8 mouse cellular contexts compared by ENCODE assay signal in genomic region chr1:39749664-39750063, GRCm38 (mm10). TPM values are rescaled to one million over a fixed set of nuclear protein-coding genes. Genes with fewer than 3 reads are reported as not detected.
DNase-seq lines count a peak whose midpoint lies in the region; ATAC-seq and TF ChIP-seq lines count a peak whose summit lies in the region.
"Had no signal": no experiment of that assay in that cellular context is flagged by ENCODE, and none has a peak within 500 bp of the region (broad histone marks: within the 10 kb centered on the region; RNA-seq: fewer than 3 reads in every experiment).

No protein-coding gene starts in this region.

- H3K9me3 ChIP-seq in hindbrain, embryonic 13.5 days = no peaks in the 10 kb centered on the region
- no peaks in the 10 kb centered on the region for H3K9me3 ChIP-seq in midbrain, embryonic 13.5 days
- H3K9me3 ChIP-seq: limb, embryonic 15.5 days had no signal

- H3K79me2 ChIP-seq in C2C12 (ENCODE audit: control insufficient read depth, insufficient read depth) = no peaks in the 10 kb centered on the region

- 0 out of 2 replicates have a peak, but pooled peaks have one; percentile 36 for ATAC-seq in hindbrain, embryonic 13.5 days (ENCODE audit: low FRiP score)
- 0 out of 2 replicates have a peak, but pooled peaks have one; percentile 34 for ATAC-seq in midbrain, embryonic 13.5 days
- no peak for ATAC-seq in megakaryocyte progenitor cell, adult 5-6 weeks (replicated peaks; ENCODE audit: poor library complexity)

- H3K4me3 ChIP-seq in C2C12 (ENCODE audit: insufficient read depth, poor library complexity, severe bottlenecking) = no peak overlapping the region
- H3K4me3 ChIP-seq in hindbrain, embryonic 13.5 days = no peak overlapping the region
- H3K4me3 ChIP-seq in midbrain, embryonic 13.5 days (replicated peaks) = no peak overlapping the region
- H3K4me3 ChIP-seq: limb, embryonic 15.5 days had no signal

- no peak overlapping the region for H3K9ac ChIP-seq in hindbrain, embryonic 13.5 days
- H3K9ac ChIP-seq in midbrain, embryonic 13.5 days (replicated peaks) = no peak overlapping the region
- H3K9ac ChIP-seq: limb, embryonic 15.5 days had no signal

- peak; percentile 54 for DNase-seq in Muller cell, postnatal 12 days (ENCODE audit: inconsistent ontology term)
- DNase-seq in layer of hippocampus, postnatal 14 days (ENCODE audit: low spot score in 2 of 2) = no peak
- DNase-seq in gastrocnemius, adult 18-20 months (ENCODE audit: low spot score) = no peak

- H3K4me1 ChIP-seq in hindbrain, embryonic 13.5 days (replicated peaks) = peaks cover 12% of the 10 kb centered on the region
- peaks cover 13% of the 10 kb centered on the region for H3K4me1 ChIP-seq in midbrain, embryonic 13.5 days (replicated peaks)

- 20% methylated on average over 3 of the region's 3 CpGs for WGBS in hindbrain, embryonic 13.5 days
- 14% methylated on average over 3 of the region's 3 CpGs for WGBS in midbrain, embryonic 13.5 days

- no peaks in the 10 kb centered on the region for H3K27me3 ChIP-seq in C2C12 (ENCODE audit: control insufficient read depth, insufficient read depth, insufficient read length)
- no peaks in the 10 kb centered on the region for H3K27me3 ChIP-seq in hindbrain, embryonic 13.5 days
- no peaks in the 10 kb centered on the region for H3K27me3 ChIP-seq in midbrain, embryonic 13.5 days
- H3K27me3 ChIP-seq: limb, embryonic 15.5 days had no signal

- no peak for TF ChIP-seq CTCF in C2C12 (IDR thresholded peaks at IDR 0.05; ENCODE audit: control insufficient read depth, insufficient read depth, insufficient read length)

- H3K4me2 ChIP-seq in hindbrain, embryonic 13.5 days = no peak overlapping the region
- H3K4me2 ChIP-seq in midbrain, embryonic 13.5 days (replicated peaks) = no peak overlapping the region
- H3K4me2 ChIP-seq: limb, embryonic 15.5 days had no signal

- H3K27ac ChIP-seq in hindbrain, embryonic 13.5 days = no peak overlapping the region
- peak overlapping the region; percentile 11; the same call in 1 of the 2 replicates for H3K27ac ChIP-seq in midbrain, embryonic 13.5 days
- H3K27ac ChIP-seq: limb, embryonic 15.5 days had no signal

- no peaks in the 10 kb centered on the region for H3K79me3 ChIP-seq in C2C12 (ENCODE audit: low read depth)

- no peaks in the 10 kb centered on the region for H3K36me3 ChIP-seq in C2C12 (ENCODE audit: control insufficient read depth, insufficient read depth)
- no peaks in the 10 kb centered on the region for H3K36me3 ChIP-seq in hindbrain, embryonic 13.5 days
- no peaks in the 10 kb centered on the region for H3K36me3 ChIP-seq in midbrain, embryonic 13.5 days
- H3K36me3 ChIP-seq: limb, embryonic 15.5 days had no signal

- H3ac ChIP-seq in C2C12 (ENCODE audit: control insufficient read depth, insufficient read length, low read depth) = no peak overlapping the region

TF ChIP-seq in C2C12, 6 proteins besides CTCF, POLR2A, EP300 and RAD21:
- TF ChIP-seq MAX (IDR thresholded peaks at IDR 0.05) (no peak), USF1 (IDR thresholded peaks at IDR 0.05; ENCODE audit: low read depth) (no peak), CEBPB (IDR thresholded peaks at IDR 0.05; ENCODE audit: low read depth) (no peak), MYOD1 (IDR thresholded peaks at IDR 0.05; ENCODE audit: control insufficient read depth, insufficient read length, low read depth) (peak; percentile 50)
TF ChIP-seq in C2C12: peak in this region for 1.

RNA-seq across cellular contexts. Expression of gene Rfx8, which starts 28.9 kb away (rescaled TPM):
- polyA plus RNA-seq in C2C12 (2012; fragmentation: generic; extraction: Trizol) = 0.02 TPM
- polyA plus RNA-seq in hindbrain, embryonic 13.5 days (2015; fragmentation: Nextera tagmentation; extraction: Ambion mirVana) = 0.26 and 0.49 TPM in 2 replicates
- 0.13 and 0.28 TPM in 2 replicates for polyA plus RNA-seq in midbrain, embryonic 13.5 days (2015; fragmentation: Nextera tagmentation; extraction: Ambion mirVana)
- 0.10 and 0.59 TPM in 2 replicates for total RNA-seq in megakaryocyte progenitor cell, adult 5-6 weeks (2015)
- 0.34 and 0.62 TPM in 2 replicates for total RNA-seq in megakaryocyte progenitor cell, adult 5-6 weeks (2017)
- under 1 TPM; 0.25 to 0.38 TPM for total RNA-seq in layer of hippocampus, postnatal 14 days (2021)
- total RNA-seq in gastrocnemius, adult 18-20 months (2021) = not detected

RNA-seq across cellular contexts. Expression of gene Gm3646, which starts 55.5 kb away (rescaled TPM):
- 0.22 TPM for polyA plus RNA-seq in C2C12 (2012; fragmentation: generic; extraction: Trizol)
- polyA plus RNA-seq in hindbrain, embryonic 13.5 days (2015; fragmentation: Nextera tagmentation; extraction: Ambion mirVana) = not detected in 2 replicates
- not detected in 2 replicates for polyA plus RNA-seq in midbrain, embryonic 13.5 days (2015; fragmentation: Nextera tagmentation; extraction: Ambion mirVana)
- not detected in 2 replicates for total RNA-seq in megakaryocyte progenitor cell, adult 5-6 weeks (2015)
- not detected in 2 replicates for total RNA-seq in megakaryocyte progenitor cell, adult 5-6 weeks (2017)
- total RNA-seq in layer of hippocampus, postnatal 14 days (2021) = not detected
- not detected for total RNA-seq in gastrocnemius, adult 18-20 months (2021)
- polyA plus RNA-seq: limb, embryonic 15.5 days had no signal
